ENCODE assay signal across 32 mouse cellular contexts in genomic region chr2:64108040-64108439, GRCm38 (mm10). TPM values are rescaled to one million over a fixed set of nuclear protein-coding genes. Genes with fewer than 3 reads are reported as not detected.
"Had no signal": no experiment of that assay in that cellular context is flagged by ENCODE, and none has a peak within 500 bp of the region (broad histone marks: within the 10 kb centered on the region; RNA-seq: fewer than 3 reads in every experiment).

No protein-coding gene starts in this region.

- H3K9ac ChIP-seq: limb, embryonic 12.5 days; limb, embryonic 13.5 days; limb, embryonic 15.5 days; liver, embryonic 12.5 days; liver, embryonic 13.5 days; liver, embryonic 14.5 days; liver, embryonic 15.5 days; liver, postnatal 0 days; lung, embryonic 14.5 days; lung, embryonic 15.5 days; midbrain, embryonic 12.5 days; midbrain, embryonic 13.5 days; midbrain, embryonic 15.5 days had no signal

- H3K9me3 ChIP-seq: limb, embryonic 10.5 days; limb, embryonic 12.5 days; limb, embryonic 13.5 days; limb, embryonic 15.5 days; liver, embryonic 12.5 days; liver, embryonic 13.5 days; liver, embryonic 15.5 days; lung, embryonic 15.5 days; megakaryocyte, embryonic 14.5 days; midbrain, embryonic 10.5 days; midbrain, embryonic 12.5 days; midbrain, embryonic 13.5 days; midbrain, embryonic 15.5 days had no signal

- H3K4me2 ChIP-seq: limb, embryonic 12.5 days; limb, embryonic 13.5 days; limb, embryonic 15.5 days; liver, embryonic 11.5 days; liver, embryonic 12.5 days; liver, embryonic 13.5 days; liver, embryonic 15.5 days; lung, embryonic 14.5 days; lung, embryonic 15.5 days; midbrain, embryonic 11.5 days; midbrain, embryonic 12.5 days; midbrain, embryonic 13.5 days; midbrain, embryonic 15.5 days had no signal

- H3K36me3 ChIP-seq: limb, embryonic 10.5 days; limb, embryonic 12.5 days; limb, embryonic 13.5 days; limb, embryonic 15.5 days; liver, embryonic 12.5 days; liver, embryonic 13.5 days; liver, embryonic 15.5 days; lung, embryonic 15.5 days; midbrain, embryonic 10.5 days; midbrain, embryonic 12.5 days; midbrain, embryonic 13.5 days; midbrain, embryonic 15.5 days had no signal

- H3K27ac ChIP-seq: left cerebral cortex, adult 2 months; limb, embryonic 10.5 days; limb, embryonic 12.5 days; limb, embryonic 13.5 days; limb, embryonic 15.5 days; liver, embryonic 12.5 days; liver, embryonic 13.5 days; liver, embryonic 14.5 days; liver, embryonic 15.5 days; lung, embryonic 15.5 days; macrophage; midbrain, embryonic 10.5 days; midbrain, embryonic 12.5 days; midbrain, embryonic 13.5 days; midbrain, embryonic 15.5 days had no signal

- ATAC-seq: liver, embryonic 12.5 days; liver, postnatal 0 days; lung, postnatal 0 days; midbrain, embryonic 13.5 days; midbrain, embryonic 15.5 days; midbrain, embryonic 16.5 days had no signal

- H3K4me3 ChIP-seq: left cerebral cortex, adult 2 months; limb, embryonic 10.5 days; limb, embryonic 12.5 days; limb, embryonic 13.5 days; limb, embryonic 15.5 days; liver, embryonic 12.5 days; liver, embryonic 13.5 days; liver, embryonic 15.5 days; lung, embryonic 15.5 days; megakaryocyte, embryonic 14.5 days; midbrain, embryonic 10.5 days; midbrain, embryonic 12.5 days; midbrain, embryonic 13.5 days; midbrain, embryonic 15.5 days; myocyte had no signal

- H3K27me3 ChIP-seq: limb, embryonic 12.5 days; limb, embryonic 13.5 days; limb, embryonic 15.5 days; liver, embryonic 12.5 days; liver, embryonic 13.5 days; liver, embryonic 15.5 days; lung, embryonic 15.5 days; megakaryocyte, embryonic 14.5 days; midbrain, embryonic 12.5 days; midbrain, embryonic 13.5 days; midbrain, embryonic 15.5 days had no signal

- H3K4me1 ChIP-seq: limb, embryonic 10.5 days; limb, embryonic 12.5 days; limb, embryonic 13.5 days; limb, embryonic 15.5 days; liver, embryonic 12.5 days; liver, embryonic 13.5 days; liver, embryonic 15.5 days; lung, embryonic 15.5 days; megakaryocyte, embryonic 14.5 days; midbrain, embryonic 10.5 days; midbrain, embryonic 12.5 days; midbrain, embryonic 13.5 days; midbrain, embryonic 15.5 days had no signal

- DNase-seq: left cerebral cortex, postnatal 4 days; liver; liver, embryonic 13.5 days; liver, postnatal 0 days; lung, adult 18-20 months; lung, adult 2 months; lung, embryonic 14.5 days; lung, postnatal 10 days; lung, postnatal 14 days; lung, postnatal 36 days; lung, postnatal 4 days; midbrain, embryonic 14.5 days had no signal

RNA-seq across cellular contexts. Expression of gene Fign, which starts 10.2 kb away (rescaled TPM):
- polyA plus RNA-seq: macrophage had no signal
